Mouse (Mus musculus) spleen, postnatal 36 days (tissue): ENCODE results near the gene Krt82.
"Not testable (repeated sequence)": the region's sequence is repeated elsewhere in the genome, so short reads cannot be mapped to it uniquely, and the experiment has no call there.

Experiments
- DNase-seq, 2 experiments: peaks; one replicate each; pipeline ENCODE4 v3.0.0; 2022; ENCODE audit warnings: low spot score in 2 of 2, mixed read lengths in 1 of 2

Gene Krt82

GRCm38 (mm10) chr15:101517161-101517560 is 33.3 kb downstream of the Krt82 start, which contains the start of gene Gm49425:
Gene Gm49425, minus strand, starts transcription at chr15:101517261.
- not testable (repeated sequence) for DNase-seq

- DNase-seq = no peak
Measured at GRCm38 (mm10) chr15:101508247-101508646, 42.2 kb downstream of the Krt82 start.

DNA sequence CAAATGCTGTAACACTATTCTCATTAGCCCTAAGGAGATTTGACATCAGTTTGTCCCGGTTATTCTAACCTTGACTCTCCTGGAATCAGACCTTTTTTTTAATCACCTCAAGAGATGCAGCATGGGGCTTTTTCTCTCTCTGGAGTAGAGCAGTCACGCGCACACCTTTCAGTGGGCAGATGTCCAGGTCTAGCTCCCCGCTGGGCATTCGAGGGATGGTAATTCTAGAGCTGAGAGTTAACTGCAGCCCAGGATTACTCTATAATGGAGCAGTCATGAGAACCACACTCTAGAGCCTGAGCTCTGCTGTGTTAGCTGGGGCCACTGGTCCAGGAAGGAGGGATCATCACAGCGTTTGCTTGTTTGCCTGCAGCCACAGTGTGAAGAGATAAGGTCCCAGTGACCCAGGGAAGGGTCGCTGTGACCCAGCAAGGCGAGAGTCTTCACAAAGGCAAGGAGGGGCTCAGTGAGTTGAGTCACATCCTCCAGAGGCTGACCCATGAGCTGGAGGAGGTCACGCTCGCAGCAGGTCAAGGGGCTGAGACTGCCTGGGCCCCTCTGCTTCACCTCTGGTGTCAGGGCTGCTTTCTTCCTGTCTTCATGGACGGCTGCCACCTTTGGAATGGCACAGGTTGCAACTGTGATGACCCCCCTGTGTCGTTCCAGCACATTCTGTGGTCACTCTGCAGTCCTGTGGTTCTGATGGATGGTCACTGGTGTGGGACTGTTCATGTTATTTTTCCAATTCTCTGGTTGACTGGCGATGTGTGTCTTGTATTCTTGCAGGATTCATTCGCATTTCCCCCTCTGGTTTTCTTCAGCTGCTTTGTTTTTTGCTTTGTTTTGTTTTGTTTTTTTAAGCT is 43.3 kb downstream of the Krt82 start:
- no peak for DNase-seq

DNA sequence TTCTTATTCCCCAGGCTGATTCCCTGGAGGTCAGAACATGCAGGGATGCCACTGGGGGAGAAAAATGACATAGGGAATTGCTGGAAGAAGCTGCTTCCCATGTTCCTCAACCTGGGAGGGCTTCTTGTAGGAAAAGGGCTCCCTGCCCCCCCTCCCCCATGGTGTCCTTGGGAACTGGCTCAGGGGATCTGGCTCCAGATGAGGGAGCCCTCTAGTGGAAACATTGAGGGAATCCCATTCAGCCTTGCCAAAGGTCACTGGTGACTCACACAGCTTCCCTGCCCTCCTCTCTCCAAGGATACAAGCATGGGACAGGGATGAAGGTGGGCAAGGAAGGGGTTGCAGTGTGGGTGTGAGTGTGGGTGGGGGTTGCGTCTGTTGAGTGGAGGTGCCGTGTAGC is 53.3 kb downstream of the Krt82 start:
- no peak for DNase-seq

DNA sequence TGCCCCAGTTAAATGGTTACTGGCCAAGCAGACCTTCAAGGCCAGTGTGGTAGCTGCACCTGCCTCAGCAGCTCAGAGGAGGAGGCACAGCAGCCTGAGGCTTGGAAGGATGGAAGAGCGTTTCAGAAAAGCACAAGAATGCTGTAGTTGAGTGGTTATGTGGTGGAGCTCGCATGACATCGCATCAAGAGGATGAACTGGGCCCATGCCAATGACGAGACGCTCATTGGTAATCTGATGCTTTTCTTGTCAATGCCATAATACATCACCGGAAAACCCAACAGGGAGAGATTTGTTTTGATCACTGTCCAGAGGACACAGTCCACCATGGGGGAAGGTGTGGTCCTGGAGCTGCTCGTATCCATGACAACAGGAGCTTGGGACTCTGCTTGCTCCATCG is 55.2 kb downstream of the Krt82 start:
- DNase-seq = no peak

DNA sequence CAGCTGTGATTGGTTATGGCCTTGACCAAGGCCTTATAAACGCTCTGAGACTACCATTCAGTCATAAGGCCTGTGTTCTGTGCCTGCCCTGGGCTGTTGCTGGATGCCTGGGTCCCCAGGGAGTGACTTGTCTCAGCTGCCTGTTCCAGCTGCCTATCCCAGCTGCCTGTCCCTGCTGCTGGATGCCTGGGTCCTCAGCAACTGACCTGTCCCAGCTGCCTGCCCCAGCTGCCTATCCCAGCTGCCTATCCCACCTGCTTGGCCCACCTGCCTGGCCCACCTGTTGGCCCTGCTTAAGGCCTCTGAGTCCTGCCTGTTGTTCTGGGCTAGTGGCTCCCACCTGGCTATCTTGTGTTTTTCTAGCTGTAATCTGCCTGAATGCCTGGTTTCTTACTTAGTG is 56.3 kb downstream of the Krt82 start:
- no peak for DNase-seq

GRCm38 (mm10) chr15:101493713-101494112 is 56.8 kb downstream of the Krt82 start:
- DNase-seq = no peak

GRCm38 (mm10) chr15:101492718-101493117 is 57.7 kb downstream of the Krt82 start:
- no peak for DNase-seq

DNA sequence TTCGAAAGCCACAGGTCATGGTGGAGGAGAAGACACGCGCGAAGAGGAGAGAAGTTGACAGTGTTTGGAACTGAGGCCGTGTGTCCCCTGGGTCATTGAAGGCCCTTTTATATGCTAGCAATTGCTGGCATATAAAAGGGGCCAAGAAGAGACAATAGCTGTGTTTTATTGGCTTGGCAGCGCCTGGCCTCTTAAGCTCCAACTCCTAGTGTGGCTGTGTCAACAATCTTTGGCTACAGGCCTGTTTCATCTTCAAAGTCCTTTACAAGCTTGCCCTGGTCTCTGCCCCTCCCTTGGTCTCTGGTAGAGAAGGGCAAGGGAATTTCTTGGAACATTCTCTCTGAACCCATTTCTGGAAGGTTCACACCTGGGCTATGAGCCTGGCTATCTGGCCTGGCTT is 59.0 kb downstream of the Krt82 start, which contains the start of gene Krt83:
Krt83 (minus strand) TSS at position 82 of the 400 bp plus-strand sequence.
- DNase-seq = no peak
